Mouse (Mus musculus) liver, embryonic 16.5 days (tissue): ENCODE measurements around the gene Ppp6r1. TPM values are rescaled to one million over a fixed set of nuclear protein-coding genes. Genes with fewer than 3 reads are reported as not detected.

ENCODE experiments used
- ATAC-seq: fragments of 200-750 bp; cut with Nextera tagmentation; 2 replicates; pipeline ENCODE4 v1.8.0; 2017; ENCODE audit warnings: low read depth, mild to moderate bottlenecking, moderate number of reproducible peaks, moderate library complexity
- H3K27ac ChIP-seq: fragments of 300-500 bp; sonication (generic); 2 replicates; pipeline ENCODE4 v1.5.1; 2014; ENCODE audit warnings: mild to moderate bottlenecking, low read length
- H3K27me3 ChIP-seq: fragments of 300-500 bp; sonication (generic); 2 replicates; pipeline ENCODE4 v1.6.1; 2014; ENCODE audit warnings: low read depth, low read length, mixed read lengths; ENCODE audit not compliant: control insufficient read depth, insufficient read depth
- H3K36me3 ChIP-seq: fragments of 300-500 bp; sonication (generic); 2 replicates; pipeline ENCODE4 v1.6.1; 2014; ENCODE audit warnings: mild to moderate bottlenecking; ENCODE audit not compliant: control insufficient read depth, insufficient read depth
- H3K4me1 ChIP-seq: fragments of 300-500 bp; sonication (generic); 2 replicates; pipeline ENCODE4 v1.6.1; 2014; ENCODE audit warnings: low read depth, low read length, mixed read lengths; ENCODE audit not compliant: control insufficient read depth
- H3K4me2 ChIP-seq: fragments of 300-500 bp; sonication (generic); 2 replicates; pipeline ENCODE4 v1.6.1; 2014; ENCODE audit warnings: low read depth, low read length, mixed read lengths
- H3K4me3 ChIP-seq: fragments of 300-500 bp; sonication (generic); 2 replicates; pipeline ENCODE4 v1.5.1; 2014; ENCODE audit warnings: low read depth, mild to moderate bottlenecking, low read length
- H3K9ac ChIP-seq: fragments of 300-500 bp; sonication (generic); 2 replicates; pipeline ENCODE4 v1.6.1; 2014; ENCODE audit warnings: low read depth, low read length
- H3K9me3 ChIP-seq: fragments of 300-500 bp; sonication (generic); replicated peaks from 2 replicates; pipeline ENCODE4 v1.6.1; 2016; ENCODE audit warnings: low read length; ENCODE audit not compliant: control insufficient read depth
- WGBS: fragments of 180-500 bp; shearing (Covaris S2); extraction: QIAGEN DNeasy Blood & Tissue Kit; methylation state at CpG from one replicate; pipeline ENCODE4 v1.1.7; 2014; ENCODE audit not compliant: insufficient replicate concordance; 5-methylcytosine and 5-hydroxymethylcytosine counted together
- polyA plus RNA-seq: library from polyadenylated mRNA; unstranded; fragments of >200 nt; fragmentation: Nextera tagmentation; extraction: Ambion mirVana; gene quantifications from 2 replicates; pipeline ENCODE4 v1.2.1, GENCODE M21; 2015

Ppp6r1 gene
- 2.4 and 3.4 TPM in 2 replicates for polyA plus RNA-seq

- H3K4me2 ChIP-seq, result peak within 1 kb of the TSS; percentile 94
- peaks cover 51% of the 10 kb centered on the region for H3K4me1 ChIP-seq
- peak within 1 kb of the TSS; percentile 91 for H3K27ac ChIP-seq
- no peaks in the 10 kb centered on the region for H3K36me3 ChIP-seq
- peak within 1 kb of the TSS; percentile 98 for H3K9ac ChIP-seq
- peak; percentile 96 for ATAC-seq
- no peaks in the 10 kb centered on the region for H3K9me3 ChIP-seq
- H3K27me3 ChIP-seq, result no peaks in the 10 kb centered on the region
- WGBS, result under 1% methylated on average over 54 of the region's 54 CpGs
- peak within 1 kb of the TSS; percentile 98 for H3K4me3 ChIP-seq
Observed at GRCm38 (mm10) chr7:4658912-4659551, at the start of gene Ppp6r1. Ppp6r1 (minus strand) TSS chr7:4659019.

DNA sequence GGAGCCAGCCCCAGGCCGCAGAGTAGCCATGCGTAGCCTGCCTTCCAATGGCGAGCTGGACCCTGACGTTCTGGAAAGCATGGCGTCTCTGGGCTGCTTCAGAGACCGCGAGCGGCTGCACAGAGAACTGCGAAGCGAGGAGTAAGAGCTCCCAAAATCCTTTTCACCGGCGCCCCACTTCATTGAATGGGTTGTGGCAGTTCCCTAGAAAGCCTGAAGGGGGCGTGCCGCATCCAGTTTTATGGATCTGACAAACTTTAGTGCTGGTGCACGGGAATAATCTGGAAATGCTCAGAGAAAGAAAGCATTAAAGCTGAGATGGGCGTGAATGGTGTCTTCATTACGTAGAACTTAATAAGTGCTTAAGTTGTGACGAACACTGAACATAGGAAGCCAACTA, 46.3 kb upstream of the Ppp6r1 start:
- Histone ChIP-seq H3K4me2 (no peak overlapping the region), H3K27ac (no peak overlapping the region), H3K4me3 (no peak overlapping the region), H3K36me3 (no peaks in the 10 kb centered on the region), H3K4me1 (no peaks in the 10 kb centered on the region; the same call in 1 of the 2 replicates), H3K9me3 (no peaks in the 10 kb centered on the region), H3K27me3 (no peaks in the 10 kb centered on the region; the same call in 1 of the 2 replicates), H3K9ac (peak overlapping the region; percentile 30; the same call in 1 of the 2 replicates)
- ATAC-seq, result no peak
- WGBS, result 34% methylated on average over 18 of the region's 18 CpGs

- Histone ChIP-seq H3K9me3 (no peaks in the 10 kb centered on the region), H3K4me2 (no peak overlapping the region), H3K9ac (no peak overlapping the region), H3K27ac (no peak overlapping the region), H3K36me3 (no peaks in the 10 kb centered on the region), H3K4me3 (no peak overlapping the region), H3K27me3 (no peaks in the 10 kb centered on the region; the same call in 1 of the 2 replicates), H3K4me1 (no peaks in the 10 kb centered on the region; the same call in 1 of the 2 replicates)
- 70% methylated on average over 7 of the region's 7 CpGs for WGBS
- ATAC-seq, result no peak
Observed at GRCm38 (mm10) chr7:4703195-4703594, 44.4 kb upstream of the Ppp6r1 start.

- ATAC-seq, result no peak
- Histone ChIP-seq H3K4me3 (no peak overlapping the region), H3K36me3 (no peaks in the 10 kb centered on the region), H3K9me3 (no peaks in the 10 kb centered on the region), H3K27ac (no peak overlapping the region), H3K27me3 (no peaks in the 10 kb centered on the region; the same call in 1 of the 2 replicates), H3K9ac (no peak overlapping the region), H3K4me2 (no peak overlapping the region), H3K4me1 (no peaks in the 10 kb centered on the region; the same call in 1 of the 2 replicates)
- 66% methylated on average over 8 of the region's 8 CpGs for WGBS
Observed at GRCm38 (mm10) chr7:4702334-4702733, 43.5 kb upstream of the Ppp6r1 start.

- ATAC-seq, result no peak
- no peak overlapping the region for H3K4me2 ChIP-seq
- no peak overlapping the region for H3K27ac ChIP-seq
- no peak overlapping the region for H3K4me3 ChIP-seq
- H3K36me3 ChIP-seq, result no peaks in the 10 kb centered on the region
- peaks cover 3% of the 10 kb centered on the region for H3K4me1 ChIP-seq
- WGBS, result 69% methylated on average over 6 of the region's 6 CpGs
- no peak overlapping the region for H3K9ac ChIP-seq
- H3K9me3 ChIP-seq, result no peaks in the 10 kb centered on the region
- peaks cover 24% of the 10 kb centered on the region for H3K27me3 ChIP-seq
Observed at GRCm38 (mm10) chr7:4693004-4693403, 34.2 kb upstream of the Ppp6r1 start.

DNA sequence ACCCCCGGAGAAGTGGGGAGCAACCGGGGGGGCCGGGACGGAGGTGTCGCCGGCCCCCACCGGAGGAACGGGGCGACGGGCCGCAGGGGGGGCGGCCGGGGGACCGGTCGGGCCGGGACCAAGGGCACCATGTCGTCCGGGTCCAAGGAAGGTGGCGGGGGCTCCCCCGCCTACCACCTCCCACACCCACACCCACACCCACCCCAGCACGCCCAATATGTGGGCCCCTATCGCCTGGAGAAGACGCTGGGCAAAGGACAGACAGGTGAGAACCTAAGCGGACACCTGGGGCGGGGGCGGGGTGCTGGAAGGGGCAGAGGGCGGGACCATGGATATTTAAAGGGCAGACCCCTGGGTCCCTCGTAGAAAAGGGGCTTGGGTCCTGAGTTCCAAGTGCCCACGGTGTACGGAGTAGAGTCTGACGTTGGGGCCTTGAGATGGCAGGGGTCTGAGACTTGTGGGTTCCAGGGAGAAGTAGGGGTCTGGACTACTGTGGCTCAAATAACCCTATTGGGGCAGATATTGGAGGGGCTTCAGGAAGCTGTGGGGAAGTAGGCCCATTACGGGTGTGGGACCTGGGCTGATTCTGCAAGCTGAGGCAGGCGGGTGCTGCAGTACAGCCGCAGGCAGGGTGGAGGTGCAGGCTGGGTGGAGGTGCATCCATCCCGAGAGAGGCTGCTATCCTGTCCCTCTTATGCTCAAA, 32.3 kb upstream of the Ppp6r1 start:
- peaks cover 24% of the 10 kb centered on the region for H3K27me3 ChIP-seq
- no peaks in the 10 kb centered on the region for H3K36me3 ChIP-seq
- peak; percentile 30; the same call in 1 of the 2 replicates for ATAC-seq
- peak overlapping the region; percentile 44 for H3K4me3 ChIP-seq
- H3K4me1 ChIP-seq, result peaks cover 3% of the 10 kb centered on the region
- no peaks in the 10 kb centered on the region for H3K9me3 ChIP-seq
- no peak overlapping the region for H3K9ac ChIP-seq
- peak overlapping the region; percentile 64 for H3K4me2 ChIP-seq
- WGBS, result 19% methylated on average over 30 of the region's 35 CpGs
- no peak overlapping the region for H3K27ac ChIP-seq

DNA sequence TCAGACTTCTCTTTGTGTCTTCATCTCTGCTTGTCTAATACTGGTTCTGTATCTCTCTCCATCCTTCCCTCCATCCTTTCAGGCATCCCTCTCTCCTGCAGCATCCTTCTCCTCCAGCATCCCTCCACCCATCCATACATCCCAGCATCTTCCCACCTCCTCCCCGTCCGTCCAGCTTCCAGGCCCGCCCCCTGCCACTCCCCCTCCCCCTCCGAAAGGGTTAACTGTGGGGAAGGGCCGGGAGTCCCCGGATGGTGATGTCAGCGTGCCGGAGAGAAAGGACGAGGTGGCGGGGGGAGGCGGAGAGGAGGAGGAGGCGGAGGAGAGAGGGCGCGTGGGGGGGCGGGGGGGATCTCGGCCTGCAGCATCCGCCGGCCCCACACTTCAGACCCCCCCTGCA, 31.6 kb upstream of the Ppp6r1 start, which contains the start of gene Brsk1:
Gene Brsk1 (plus strand): TSS at position 218 of the 400 bp plus-strand sequence.
- H3K4me3 ChIP-seq, result peak within 1 kb of the TSS; percentile 44
- H3K36me3 ChIP-seq, result no peaks in the 10 kb centered on the region
- H3K27me3 ChIP-seq, result peaks cover 24% of the 10 kb centered on the region
- H3K27ac ChIP-seq, result no peak within 1 kb of the TSS
- H3K9me3 ChIP-seq, result no peaks in the 10 kb centered on the region
- ATAC-seq, result no peak
- 4% methylated on average over 9 of the region's 18 CpGs for WGBS
- peaks cover 3% of the 10 kb centered on the region for H3K4me1 ChIP-seq
- no peak within 1 kb of the TSS for H3K9ac ChIP-seq
- peak within 1 kb of the TSS; percentile 64 for H3K4me2 ChIP-seq

GRCm38 (mm10) chr7:4684632-4685417, 26.0 kb upstream of the Ppp6r1 start, which contains the start of gene Hspbp1:
Hspbp1 (minus strand) TSS chr7:4685068.
- Histone ChIP-seq H3K27me3 (peaks cover 4% of the 10 kb centered on the region; the same call in 1 of the 2 replicates), H3K9me3 (no peaks in the 10 kb centered on the region), H3K27ac (peak within 1 kb of the TSS; percentile 86), H3K36me3 (peaks cover 5% of the 10 kb centered on the region; the same call in 1 of the 2 replicates), H3K4me2 (peak within 1 kb of the TSS; percentile 74), H3K4me1 (peaks cover 9% of the 10 kb centered on the region), H3K4me3 (peak within 1 kb of the TSS; percentile 86), H3K9ac (peak within 1 kb of the TSS; percentile 68)
- ATAC-seq, result peak; percentile 96
- under 1% methylated on average over 32 of the region's 32 CpGs for WGBS
